Mouse (Mus musculus) intestine, embryonic 16.5 days (tissue): ENCODE data around the gene Taar8a. TPM values are rescaled to one million over a fixed set of nuclear protein-coding genes. Genes with fewer than 3 reads are reported as not detected.
"Not testable (repeated sequence)": the region's sequence is repeated elsewhere in the genome, so short reads cannot be mapped to it uniquely, and the experiment has no call there.

Source experiments
- ATAC-seq: fragments of 200-750 bp; cut with Nextera tagmentation; 2 replicates; pipeline ENCODE4 v1.8.0; 2017; ENCODE audit warnings: moderate TSS enrichment, moderate library complexity
- H3K27ac ChIP-seq: fragments of 300-500 bp; sonication (generic); 2 replicates; pipeline ENCODE4 v1.5.1; 2014; ENCODE audit warnings: mild to moderate bottlenecking, low read length
- H3K27me3 ChIP-seq: fragments of 300-500 bp; sonication (generic); replicated peaks from 2 replicates; pipeline ENCODE4 v1.6.1; 2014; ENCODE audit warnings: low read length, control low read depth, mixed read lengths; ENCODE audit not compliant: control insufficient read depth, insufficient read depth
- H3K36me3 ChIP-seq: fragments of 300-500 bp; sonication (generic); 2 replicates; pipeline ENCODE4 v1.6.1; 2014; ENCODE audit warnings: low read length, control low read depth; ENCODE audit not compliant: control insufficient read depth, insufficient read depth
- H3K4me1 ChIP-seq: fragments of 300-500 bp; sonication (generic); 2 replicates; pipeline ENCODE4 v1.6.1; 2014; ENCODE audit warnings: low read length, control low read depth, mixed read lengths; ENCODE audit not compliant: control insufficient read depth, insufficient read depth
- H3K4me2 ChIP-seq: fragments of 300-500 bp; sonication (generic); 2 replicates; pipeline ENCODE4 v1.6.1; 2014; ENCODE audit warnings: low read depth, low read length, control low read depth
- H3K4me3 ChIP-seq: fragments of 300-500 bp; sonication (generic); 2 replicates; pipeline ENCODE4 v1.5.1; 2014; ENCODE audit warnings: mild to moderate bottlenecking, low read length
- H3K9ac ChIP-seq: fragments of 300-500 bp; sonication (generic); 2 replicates; pipeline ENCODE4 v1.6.1; 2014; ENCODE audit warnings: low read depth, low read length
- H3K9me3 ChIP-seq: fragments of 300-500 bp; sonication (generic); 2 replicates; pipeline ENCODE4 v1.6.1; 2016; ENCODE audit warnings: low read length, control low read depth; ENCODE audit not compliant: control insufficient read depth
- WGBS: fragments of 180-500 bp; shearing (Covaris S2); extraction: QIAGEN DNeasy Blood & Tissue Kit; methylation state at CpG from one replicate; pipeline ENCODE4 v1.1.7; 2014; 5-methylcytosine and 5-hydroxymethylcytosine counted together
- polyA plus RNA-seq: library from polyadenylated mRNA; unstranded; fragments of >200 nt; fragmentation: Nextera tagmentation; extraction: Ambion mirVana; gene quantifications from 2 replicates; pipeline ENCODE4 v1.2.1, GENCODE M21; 2015

Taar8a gene
- polyA plus RNA-seq: not detected in 2 replicates

- 85% methylated on average over 2 of the region's 4 CpGs for WGBS
- H3K4me3 ChIP-seq, ATAC-seq, H3K4me2 ChIP-seq, H3K36me3 ChIP-seq, H3K27me3 ChIP-seq, H3K9ac ChIP-seq, H3K9me3 ChIP-seq, H3K4me1 ChIP-seq, H3K27ac ChIP-seq: not testable (repeated sequence)
Measured at GRCm38 (mm10) chr10:24076200-24076599, at the start of gene Taar8a. Gene Taar8a, plus strand, starts transcription at chr10:24076500.

- Histone ChIP-seq H3K4me3 (no peak within 1 kb of the TSS), H3K36me3 (no peaks in the 10 kb centered on the region), H3K27me3 (no peaks in the 10 kb centered on the region), H3K9me3 (no peaks in the 10 kb centered on the region), H3K9ac (no peak within 1 kb of the TSS), H3K27ac (no peak within 1 kb of the TSS), H3K4me2 (no peak within 1 kb of the TSS), H3K4me1 (no peaks in the 10 kb centered on the region)
- no peak for ATAC-seq
Measured at GRCm38 (mm10) chr10:24026922-24027321, 49.4 kb upstream of the Taar8a start, which contains the start of gene Taar7d. Gene Taar7d, plus strand, starts transcription at chr10:24027222.

- no peak overlapping the region for H3K9ac ChIP-seq
Measured at GRCm38 (mm10) chr10:24031347-24031746, 45.0 kb upstream of the Taar8a start.

GRCm38 (mm10) chr10:24037314-24037713 is 39.0 kb upstream of the Taar8a start, which contains the start of gene Taar7e:
Gene Taar7e, plus strand, starts transcription at chr10:24037614.
- Histone ChIP-seq H3K4me1 (no peaks in the 10 kb centered on the region), H3K4me3 (no peak within 1 kb of the TSS), H3K4me2 (no peak within 1 kb of the TSS), H3K9me3 (no peaks in the 10 kb centered on the region), H3K27ac (no peak within 1 kb of the TSS), H3K36me3 (no peaks in the 10 kb centered on the region), H3K27me3 (no peaks in the 10 kb centered on the region), H3K9ac (no peak within 1 kb of the TSS)
- no peak for ATAC-seq
- WGBS: 87% methylated on average over 2 of the region's 2 CpGs

More at GRCm38 (mm10) chr10:24031347-24031746, 45.0 kb upstream of the Taar8a start:
- no peak for ATAC-seq
- Histone ChIP-seq H3K4me1 (no peaks in the 10 kb centered on the region), H3K27ac (no peak overlapping the region), H3K27me3 (no peaks in the 10 kb centered on the region), H3K36me3 (no peaks in the 10 kb centered on the region), H3K4me2 (no peak overlapping the region), H3K4me3 (no peak overlapping the region), H3K9me3 (no peaks in the 10 kb centered on the region)

GRCm38 (mm10) chr10:24040120-24040869 is 36.0 kb upstream of the Taar8a start:
- H3K4me3 ChIP-seq: no peak overlapping the region
- H3K9ac ChIP-seq: no peak overlapping the region
- no peaks in the 10 kb centered on the region for H3K27me3 ChIP-seq
- no peak for ATAC-seq
- WGBS: 58% methylated on average over 2 of the region's 2 CpGs
- no peak overlapping the region for H3K4me2 ChIP-seq
- H3K36me3 ChIP-seq: no peaks in the 10 kb centered on the region
- no peaks in the 10 kb centered on the region for H3K4me1 ChIP-seq
- no peaks in the 10 kb centered on the region for H3K9me3 ChIP-seq
- H3K27ac ChIP-seq: no peak overlapping the region

- Histone ChIP-seq H3K4me2 (no peak within 1 kb of the TSS), H3K9me3 (no peaks in the 10 kb centered on the region), H3K9ac (no peak within 1 kb of the TSS), H3K4me1 (no peaks in the 10 kb centered on the region), H3K36me3 (no peaks in the 10 kb centered on the region), H3K27me3 (no peaks in the 10 kb centered on the region), H3K4me3 (no peak within 1 kb of the TSS), H3K27ac (no peak within 1 kb of the TSS)
- ATAC-seq: no peak
Measured at GRCm38 (mm10) chr10:24049210-24049609, 27.1 kb upstream of the Taar8a start, which contains the start of gene Taar7f. Gene Taar7f, plus strand, starts transcription at chr10:24049510.

- Histone ChIP-seq H3K4me2 (no peak overlapping the region), H3K27ac (no peak overlapping the region), H3K4me3 (no peak overlapping the region), H3K9ac (no peak overlapping the region), H3K9me3 (no peaks in the 10 kb centered on the region), H3K36me3 (no peaks in the 10 kb centered on the region), H3K27me3 (no peaks in the 10 kb centered on the region), H3K4me1 (no peaks in the 10 kb centered on the region)
- no peak for ATAC-seq
- WGBS: 52% methylated on average over 5 of the region's 5 CpGs
Measured at GRCm38 (mm10) chr10:24052039-24052438, 24.3 kb upstream of the Taar8a start.

GRCm38 (mm10) chr10:24058986-24059385 is 17.3 kb upstream of the Taar8a start:
- Histone ChIP-seq H3K4me1 (no peaks in the 10 kb centered on the region), H3K9ac (no peak overlapping the region), H3K4me3 (no peak overlapping the region), H3K27ac (no peak overlapping the region), H3K9me3 (no peaks in the 10 kb centered on the region), H3K4me2 (no peak overlapping the region), H3K27me3 (no peaks in the 10 kb centered on the region), H3K36me3 (no peaks in the 10 kb centered on the region)
- no peak for ATAC-seq
- 79% methylated on average over 3 of the region's 3 CpGs for WGBS

- 27% methylated on average over 2 of the region's 2 CpGs for WGBS
- not testable (repeated sequence) for H3K4me1 ChIP-seq, H3K36me3 ChIP-seq, H3K9me3 ChIP-seq, H3K27ac ChIP-seq, H3K9ac ChIP-seq, H3K27me3 ChIP-seq, H3K4me2 ChIP-seq, H3K4me3 ChIP-seq
- peak; percentile 53; the same call in 1 of the 2 replicates for ATAC-seq
Measured at GRCm38 (mm10) chr10:24074751-24075150, 1.5 kb upstream of the Taar8a start.

- H3K4me2 ChIP-seq: no peak overlapping the region
- H3K27ac ChIP-seq: no peak overlapping the region
- no peaks in the 10 kb centered on the region for H3K36me3 ChIP-seq
- ATAC-seq: no peak
- no peaks in the 10 kb centered on the region for H3K4me1 ChIP-seq
- no peaks in the 10 kb centered on the region for H3K9me3 ChIP-seq
- 49% methylated on average over 3 of the region's 3 CpGs for WGBS
- H3K27me3 ChIP-seq: no peaks in the 10 kb centered on the region
- H3K9ac ChIP-seq: no peak overlapping the region
- no peak overlapping the region for H3K4me3 ChIP-seq
Measured at GRCm38 (mm10) chr10:24080166-24080565, 3.9 kb downstream of the Taar8a start.
